Mouse (Mus musculus) mature B cell (primary cell): ENCODE measurements around the gene Scrn1.

Experiments used
- in situ Hi-C: fragments of 300-500 bp; cut with MboI; formaldehyde crosslinking; loops from 2 replicates; pipeline ENCODE4 v1.14.3; 2019

Gene Scrn1

DNA sequence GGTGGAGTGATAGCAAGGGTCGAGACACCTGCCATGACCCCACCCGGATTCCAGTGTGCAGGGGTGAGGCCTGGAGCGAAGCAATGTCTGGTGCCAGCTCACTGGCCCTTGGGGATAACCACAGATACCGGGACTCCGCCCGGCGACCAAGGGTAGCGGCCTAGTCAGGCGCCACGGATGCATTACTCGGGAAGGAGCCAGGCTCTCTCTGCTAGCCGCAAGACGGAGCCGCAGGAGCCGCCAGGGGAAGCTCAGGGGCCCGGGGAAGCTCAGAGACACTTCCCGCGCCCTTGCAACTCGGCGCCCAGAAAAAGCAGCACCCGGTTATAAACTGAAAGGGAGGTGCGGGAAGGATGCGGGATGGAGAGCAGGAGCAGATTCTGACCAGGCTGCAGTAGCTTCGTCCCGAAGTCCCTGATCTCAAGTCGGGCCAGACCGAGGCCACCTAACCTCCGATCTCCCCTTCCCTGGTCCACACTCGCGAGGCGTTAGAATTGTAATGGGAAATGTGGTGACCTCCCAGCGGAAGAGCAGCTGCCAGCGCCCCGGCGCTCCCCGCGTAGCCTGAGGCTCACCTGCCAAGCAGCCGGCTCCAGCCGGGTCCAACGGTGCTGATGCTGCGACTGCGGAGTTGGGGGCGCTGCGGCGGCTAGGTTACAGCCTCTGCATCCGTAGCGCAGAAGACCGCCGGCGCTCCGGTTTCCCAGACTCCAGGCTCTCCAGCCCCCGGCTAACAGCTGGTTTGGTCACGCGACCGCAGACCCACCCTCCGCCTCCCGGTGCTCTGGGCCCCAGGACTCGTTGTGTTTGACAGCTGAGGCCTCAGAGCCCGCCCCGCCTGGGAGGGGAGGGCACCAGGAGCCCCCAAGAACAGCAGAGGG lies at the start of gene Scrn1:
Scrn1 (minus strand) TSS at position 825 of the 881 bp plus-strand sequence.
- in situ Hi-C loops, result no loop called here

DNA sequence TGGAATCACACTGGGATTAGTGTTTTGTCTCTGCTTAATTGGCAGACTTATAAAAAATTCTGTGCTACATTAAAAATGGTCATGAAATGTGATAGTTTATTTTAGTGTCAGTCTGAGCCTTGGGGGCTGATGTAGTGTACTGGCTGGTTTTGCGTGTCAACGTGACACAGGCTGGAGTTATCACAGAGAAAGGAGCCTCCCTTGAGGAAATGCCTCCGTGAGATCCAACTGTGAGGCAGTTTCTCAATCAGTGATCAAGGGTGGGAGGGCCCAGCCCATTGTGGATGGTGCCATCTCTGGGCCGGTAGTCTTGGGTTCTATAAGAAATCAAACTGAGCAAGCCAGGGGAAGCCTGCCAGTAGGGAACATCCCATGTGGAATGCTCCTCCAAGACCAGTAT lies 40.0 kb upstream of the Scrn1 start:
- in situ Hi-C loops, result no loop called here

DNA sequence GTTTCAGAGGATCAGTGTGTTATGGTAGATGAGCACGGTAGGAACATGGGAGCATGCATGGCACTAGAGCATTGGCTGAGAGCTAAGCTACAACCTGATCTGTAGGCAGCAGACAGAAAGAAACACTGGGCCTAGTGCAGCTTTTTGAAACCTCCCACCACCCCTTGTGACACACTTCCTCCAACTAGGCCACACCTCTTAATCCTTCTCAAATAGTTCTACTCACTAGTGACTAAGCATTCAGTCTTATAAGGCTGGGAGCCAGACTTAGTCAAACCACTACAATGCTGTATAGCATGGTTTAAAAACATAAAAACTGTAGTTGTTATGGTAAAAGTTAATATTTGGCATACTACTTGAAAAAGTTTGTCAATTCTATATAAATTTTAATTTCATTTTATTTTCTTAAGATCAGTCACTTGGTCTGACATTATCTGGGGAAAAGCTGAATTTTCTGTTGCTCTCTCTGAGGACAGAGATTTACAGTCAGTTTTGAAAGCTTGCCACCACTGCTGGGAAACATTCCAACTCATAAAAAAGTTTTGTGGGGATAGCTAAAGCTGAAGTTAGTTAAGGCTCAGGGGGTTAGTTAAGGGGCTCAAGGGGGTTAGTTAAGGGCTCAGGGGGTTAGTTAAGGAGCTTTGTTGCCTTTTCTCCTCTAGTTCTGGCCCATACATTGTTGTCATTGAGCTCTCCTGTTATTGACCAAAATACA lies 37.9 kb upstream of the Scrn1 start:
- in situ Hi-C loops, result no loop called here

DNA sequence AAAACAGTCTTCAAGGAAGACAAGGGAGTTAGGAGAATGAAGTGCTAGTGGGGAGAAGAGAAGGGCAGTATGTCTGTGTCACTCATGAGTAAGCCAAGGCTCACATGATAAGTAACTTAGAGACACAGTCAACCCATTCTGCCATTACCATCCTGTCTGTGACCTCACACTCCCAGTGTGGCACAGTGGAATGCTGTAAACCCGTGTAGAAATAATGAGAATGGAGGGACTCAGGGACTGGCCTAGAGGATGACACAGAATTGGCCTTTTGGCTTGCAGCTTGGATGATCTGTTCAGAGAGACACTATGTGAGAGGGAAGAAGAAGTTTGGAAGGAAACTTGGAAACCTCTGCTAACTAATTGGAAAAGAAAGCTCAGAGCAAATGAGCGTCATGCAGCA lies 36.6 kb upstream of the Scrn1 start:
- in situ Hi-C loops, result no loop called here

DNA sequence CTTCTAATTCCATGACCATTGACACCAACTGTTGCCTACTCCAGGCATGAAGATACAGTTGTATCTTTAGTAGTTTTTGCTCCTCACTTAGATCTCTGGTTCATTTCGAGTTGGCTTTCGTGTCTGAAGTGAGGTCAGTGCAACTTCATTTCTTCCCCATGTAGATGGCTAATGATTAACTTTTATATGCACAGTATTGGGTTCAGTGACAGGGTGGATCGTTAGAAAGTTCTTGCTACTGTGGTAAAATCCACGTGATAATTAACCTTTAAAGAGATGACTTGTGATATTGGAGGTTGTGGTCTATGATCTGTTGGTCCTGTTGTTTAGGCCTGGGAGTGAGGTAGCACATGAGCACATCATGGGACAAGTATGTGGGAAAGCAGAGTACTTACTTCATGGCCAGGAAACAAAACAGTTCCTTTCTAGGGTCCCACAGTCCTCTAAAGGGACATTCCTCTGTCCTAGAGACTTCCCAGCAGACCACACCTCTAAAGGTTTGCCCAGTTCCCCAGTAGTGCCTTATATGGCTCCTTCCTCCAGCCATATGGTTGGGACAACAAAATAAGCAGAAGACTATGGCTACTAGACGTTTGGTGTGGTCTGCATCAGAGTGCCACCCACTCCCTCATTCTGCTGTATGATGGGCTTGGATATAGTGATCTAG lies 34.5 kb upstream of the Scrn1 start:
- in situ Hi-C loops, result no loop called here

DNA sequence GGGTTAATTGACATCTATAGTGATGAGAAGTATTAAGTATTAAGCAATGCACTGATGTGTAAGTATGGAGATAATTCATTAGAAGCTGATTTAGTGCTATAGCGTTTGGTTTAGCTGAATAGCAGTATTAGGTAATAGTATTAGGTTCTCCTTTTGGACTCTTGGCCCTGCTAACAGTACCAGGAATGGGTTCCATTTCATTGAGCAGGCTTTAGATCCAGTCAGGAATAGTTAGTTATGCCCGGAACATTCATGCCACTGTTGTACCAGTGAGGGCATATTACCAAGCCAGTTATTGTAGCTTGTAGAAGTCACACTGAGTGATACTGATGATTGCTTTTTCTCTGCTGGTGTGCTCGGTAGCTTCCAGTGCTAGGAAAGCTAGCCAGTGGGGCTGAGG lies 31.4 kb upstream of the Scrn1 start:
- in situ Hi-C loops, result no loop called here

DNA sequence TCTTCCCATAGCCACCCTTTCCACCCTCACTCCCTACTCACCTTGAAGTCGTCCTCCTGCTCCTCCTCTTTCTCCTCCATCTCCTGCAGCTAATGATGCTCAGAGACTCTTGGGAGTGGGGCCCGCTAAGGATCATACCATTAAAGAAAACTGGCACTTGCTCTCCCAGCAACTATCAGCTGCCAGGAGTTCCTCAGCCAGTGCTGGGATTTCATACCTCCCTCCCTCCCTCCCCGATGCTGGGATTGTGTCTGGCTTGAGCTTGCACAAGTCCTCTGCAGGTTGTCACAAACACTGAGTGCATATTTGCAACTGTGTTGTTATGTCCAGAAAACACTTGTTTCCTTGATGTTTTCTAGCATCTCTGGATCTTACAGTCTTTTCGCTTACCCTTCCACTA lies 30.9 kb upstream of the Scrn1 start, which contains the start of gene Fkbp14:
Fkbp14 (minus strand) TSS at position 101 of the 400 bp plus-strand sequence.
- in situ Hi-C loops, result no loop called here

DNA sequence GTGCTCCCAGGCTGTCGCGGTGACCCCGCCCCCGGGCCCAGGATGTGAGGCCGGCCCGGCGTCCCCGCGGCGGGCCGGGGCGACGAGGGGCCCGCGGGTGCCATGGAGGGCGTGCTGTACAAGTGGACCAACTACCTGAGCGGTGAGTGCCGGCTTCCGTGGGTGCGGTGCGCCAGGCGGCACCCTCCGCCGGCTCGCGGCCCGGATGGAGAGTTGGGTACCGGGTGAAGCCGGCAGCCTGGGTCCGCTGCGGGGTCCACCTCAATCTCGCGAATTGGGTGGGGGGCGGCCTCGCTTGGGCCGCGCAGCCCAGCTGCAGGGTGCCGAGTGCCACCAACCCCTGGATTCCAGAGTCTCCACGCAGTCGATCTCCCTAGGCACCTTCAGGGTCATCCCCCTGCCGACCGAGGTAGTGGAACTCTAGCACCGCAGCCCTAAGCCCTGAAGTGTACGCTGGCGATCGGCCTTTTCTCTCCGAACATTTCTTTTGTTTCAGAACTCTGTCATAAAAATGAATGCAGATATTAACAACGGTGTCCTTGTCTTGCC lies 29.1 kb upstream of the Scrn1 start:
- in situ Hi-C loops, result no loop called here

DNA sequence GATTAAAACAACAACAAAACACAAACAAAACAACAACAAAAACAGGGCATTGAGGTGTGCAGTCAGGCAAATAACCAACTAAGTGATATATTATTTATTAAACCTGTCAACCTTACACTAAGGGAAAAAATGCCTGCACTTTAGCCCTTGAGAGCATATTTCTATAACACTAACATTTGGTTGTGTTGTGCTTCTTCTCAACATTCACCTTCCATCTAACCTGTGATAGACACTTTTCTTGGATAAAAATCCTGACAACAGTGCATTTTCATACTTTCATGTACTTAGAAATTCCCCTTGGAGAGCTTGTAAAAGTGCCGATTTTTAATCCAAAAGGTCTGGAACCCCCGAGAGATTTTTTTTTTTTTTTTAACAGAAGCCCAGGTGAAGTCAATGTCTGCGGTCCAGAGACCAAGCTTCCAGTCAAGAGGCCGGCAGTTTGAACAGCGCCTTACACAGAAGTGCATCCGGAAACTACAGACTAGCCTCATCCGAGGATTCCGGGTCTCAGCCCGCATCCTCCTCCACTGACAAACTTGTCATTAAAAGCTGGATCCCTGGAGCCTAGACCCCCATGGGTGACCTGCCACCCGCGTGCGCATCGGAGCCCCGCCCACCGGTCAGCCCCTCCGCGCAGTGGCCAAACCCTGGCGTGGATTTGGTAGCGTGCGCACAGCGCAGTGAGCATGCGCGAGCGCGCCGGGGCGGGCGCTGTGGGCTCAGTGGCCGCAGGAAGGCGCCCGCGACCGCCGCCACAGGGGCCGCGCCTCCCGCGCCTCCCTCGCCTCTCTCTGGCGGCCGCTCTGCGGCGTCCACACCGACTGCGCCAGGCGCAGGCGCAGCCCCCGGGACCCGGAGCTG lies 28.4 kb upstream of the Scrn1 start, which contains the start of gene Plekha8:
Plekha8 (plus strand) TSS at position 643 of the 861 bp plus-strand sequence.
- in situ Hi-C loops, result no loop called here

DNA sequence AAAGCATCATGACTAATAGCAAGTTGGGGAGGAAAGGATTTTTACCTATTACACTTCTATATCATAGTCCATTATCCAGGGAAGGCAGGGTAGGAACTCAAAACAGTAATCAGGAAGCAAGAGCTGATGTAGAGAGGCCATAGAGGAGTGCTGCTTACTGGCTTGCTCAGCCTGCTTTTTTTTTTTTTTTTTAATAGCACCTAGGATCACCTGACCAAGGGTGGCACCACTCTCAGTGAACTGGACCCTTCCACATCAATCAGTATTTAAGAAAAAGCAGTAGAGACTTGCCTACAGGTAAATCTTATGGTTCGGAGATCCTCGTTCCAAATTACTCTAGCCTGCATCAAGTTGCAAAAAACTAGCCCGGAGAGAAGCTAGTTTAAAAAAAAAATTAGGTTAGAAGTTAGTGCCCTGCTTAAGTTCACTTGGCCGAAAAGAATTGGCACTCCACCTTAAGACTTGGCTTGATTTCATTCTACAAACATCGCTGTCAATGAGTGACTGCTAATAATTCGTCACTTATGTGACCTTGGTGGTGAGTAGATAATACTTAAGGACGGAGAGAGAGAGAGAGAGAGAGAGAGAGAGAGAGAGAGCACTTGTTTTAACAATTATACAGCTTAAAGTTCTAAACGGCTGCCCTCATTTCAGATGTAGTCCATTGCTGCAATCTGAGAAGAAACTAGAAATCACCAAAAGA lies 27.6 kb upstream of the Scrn1 start:
- in situ Hi-C loops, result no loop called here

DNA sequence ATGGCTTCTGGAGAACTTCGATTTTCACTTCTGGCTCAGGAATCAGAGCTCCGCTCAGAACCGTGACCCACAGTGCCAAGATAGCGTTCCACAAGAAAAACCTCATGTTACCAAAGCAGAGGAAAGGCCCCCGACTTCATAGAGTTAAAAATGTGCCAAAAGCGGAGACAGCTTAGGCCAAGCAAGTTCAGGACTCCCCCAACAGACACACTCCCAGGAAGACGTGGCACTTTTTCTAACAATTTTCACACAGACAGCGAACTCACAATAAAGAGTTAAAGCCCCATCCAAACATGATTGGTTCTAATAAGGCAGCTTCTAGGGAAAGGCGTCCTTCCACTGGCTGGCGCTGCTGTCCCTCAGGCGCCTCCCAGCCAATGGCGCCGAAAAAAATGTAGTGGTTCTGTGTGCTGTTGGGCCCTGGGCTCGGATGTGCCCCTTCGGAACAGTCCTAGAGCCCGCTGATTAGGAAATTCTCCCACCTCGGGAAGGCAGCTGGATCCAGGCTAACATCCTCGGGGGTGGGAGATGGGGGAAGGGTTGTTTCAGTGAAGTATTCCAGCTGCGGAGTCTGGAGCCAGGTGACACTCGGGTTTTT lies 26.7 kb upstream of the Scrn1 start:
- in situ Hi-C loops, result no loop called here

DNA sequence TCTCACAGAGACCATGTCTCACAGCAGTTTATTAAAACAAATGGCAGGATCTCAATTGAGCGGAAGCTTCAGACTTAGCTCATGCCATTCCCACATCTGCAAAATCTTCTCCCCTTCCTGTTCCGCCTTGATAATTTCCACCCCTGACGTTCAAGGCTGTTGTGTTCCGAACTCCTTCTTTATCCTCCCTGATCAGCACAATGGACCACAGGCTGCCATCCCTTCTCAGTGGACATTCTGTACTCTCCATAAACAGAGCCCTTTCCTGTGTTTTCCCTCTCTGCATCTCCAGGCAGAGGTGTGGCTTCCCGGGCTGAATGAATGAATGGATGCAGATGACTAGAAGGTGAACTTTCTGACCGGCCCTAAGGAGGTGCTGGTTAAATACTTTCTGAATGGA lies 25.5 kb upstream of the Scrn1 start:
- in situ Hi-C loops, result no loop called here

DNA sequence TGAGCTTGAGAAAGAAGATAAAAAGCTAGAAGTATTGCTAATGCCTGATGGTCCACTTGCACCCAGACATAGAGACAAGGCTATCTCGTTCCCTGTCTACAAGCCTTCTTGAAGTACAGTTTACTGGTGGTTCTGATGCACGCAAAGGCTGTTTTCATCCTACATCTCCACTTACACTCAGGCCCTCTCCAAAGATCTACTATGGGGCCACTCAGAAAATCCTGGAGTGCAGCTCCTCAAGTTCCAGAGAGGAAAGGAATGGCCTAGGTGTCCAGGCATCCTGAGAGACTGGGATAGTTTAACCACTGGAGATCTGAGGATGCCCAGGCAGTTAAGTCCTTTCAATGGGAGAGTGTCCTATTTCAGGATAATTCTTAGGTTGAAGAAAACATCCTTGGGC lies 24.4 kb upstream of the Scrn1 start:
- in situ Hi-C loops, result no loop called here

DNA sequence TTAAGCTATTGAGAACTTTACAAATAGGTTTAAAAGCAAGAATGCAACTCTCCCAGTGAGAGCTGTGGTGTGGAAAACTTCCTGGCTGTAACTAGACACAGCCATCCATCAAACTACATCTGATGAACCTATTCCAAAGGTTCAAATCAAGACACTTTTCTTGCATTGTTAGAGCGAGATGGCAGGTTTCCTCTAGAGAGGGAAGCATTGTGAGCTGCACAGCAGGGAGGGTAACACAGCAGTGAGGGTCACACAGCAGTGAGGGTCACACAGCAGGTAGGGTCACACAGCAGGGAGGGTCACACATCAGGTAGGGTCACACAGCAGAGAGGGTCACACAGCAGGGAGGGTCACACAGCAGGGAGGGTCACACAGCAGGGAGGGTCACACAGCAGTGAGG lies 21.9 kb upstream of the Scrn1 start:
- in situ Hi-C loops, result loop anchor here (10.0 kb wide), 1 partner anchor 577 kb away; no protein-coding TSS in a partner anchor

DNA sequence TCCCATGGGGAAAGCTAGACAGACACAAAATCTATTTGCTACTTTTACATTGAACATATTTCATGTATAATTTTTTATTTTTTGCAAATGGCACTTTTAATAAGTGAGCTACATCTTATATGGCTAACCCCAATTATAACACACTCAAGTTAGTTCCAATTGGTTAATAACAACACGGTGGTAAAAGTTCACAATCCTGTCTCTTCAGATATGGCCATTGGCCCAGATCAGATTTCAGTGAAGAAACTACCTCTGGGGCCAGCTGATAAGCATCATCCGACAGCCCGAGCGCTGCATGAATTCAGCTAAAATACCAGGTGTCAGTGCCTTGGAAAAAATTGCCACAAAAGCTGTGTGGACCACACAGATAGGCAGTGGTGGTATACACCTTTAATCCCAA lies 21.4 kb upstream of the Scrn1 start:
- in situ Hi-C loops, result loop anchor here (10.0 kb wide), 1 partner anchor 577 kb away; no protein-coding TSS in a partner anchor

DNA sequence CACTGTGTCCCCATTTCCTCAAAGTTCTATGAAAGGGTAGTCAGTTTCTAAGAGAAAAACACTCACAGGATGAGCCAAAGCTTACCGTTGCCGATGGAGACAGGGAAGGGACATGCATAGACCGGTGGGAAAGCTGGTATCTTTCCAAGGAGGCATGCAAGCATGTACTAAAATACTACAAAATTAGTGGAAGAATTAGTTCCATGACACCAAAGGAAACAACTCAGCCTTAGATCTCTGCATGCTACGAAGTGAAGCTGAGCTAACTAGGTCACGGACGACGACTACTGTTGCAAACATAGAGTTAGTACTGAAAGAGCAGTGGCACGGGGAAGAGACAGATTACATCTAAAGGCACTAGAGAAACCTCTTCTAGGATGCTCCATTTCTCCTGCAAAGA lies 20.6 kb upstream of the Scrn1 start:
- in situ Hi-C loops, result loop anchor here (10.0 kb wide), 1 partner anchor 578 kb away; no protein-coding TSS in a partner anchor

DNA sequence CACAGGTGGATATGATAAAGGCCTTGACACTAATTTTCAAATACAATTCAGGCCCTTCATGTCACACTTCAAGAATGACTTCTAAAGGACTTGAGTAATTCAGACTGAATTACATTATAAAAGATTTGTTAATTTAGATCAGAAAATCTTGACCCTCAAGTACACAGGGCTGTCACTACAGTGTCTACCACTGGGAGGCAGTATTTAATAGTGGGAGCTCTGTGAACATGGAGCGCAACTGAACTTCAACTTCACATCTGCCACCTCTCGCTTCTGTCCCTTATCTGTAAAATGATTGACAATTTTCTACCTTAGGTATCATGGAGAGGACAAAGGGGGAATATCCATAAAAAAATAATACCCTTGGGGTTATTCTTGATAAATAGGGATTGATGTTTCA lies 19.9 kb upstream of the Scrn1 start:
- in situ Hi-C loops, result loop anchor here (10.0 kb wide), 1 partner anchor 579 kb away; no protein-coding TSS in a partner anchor

DNA sequence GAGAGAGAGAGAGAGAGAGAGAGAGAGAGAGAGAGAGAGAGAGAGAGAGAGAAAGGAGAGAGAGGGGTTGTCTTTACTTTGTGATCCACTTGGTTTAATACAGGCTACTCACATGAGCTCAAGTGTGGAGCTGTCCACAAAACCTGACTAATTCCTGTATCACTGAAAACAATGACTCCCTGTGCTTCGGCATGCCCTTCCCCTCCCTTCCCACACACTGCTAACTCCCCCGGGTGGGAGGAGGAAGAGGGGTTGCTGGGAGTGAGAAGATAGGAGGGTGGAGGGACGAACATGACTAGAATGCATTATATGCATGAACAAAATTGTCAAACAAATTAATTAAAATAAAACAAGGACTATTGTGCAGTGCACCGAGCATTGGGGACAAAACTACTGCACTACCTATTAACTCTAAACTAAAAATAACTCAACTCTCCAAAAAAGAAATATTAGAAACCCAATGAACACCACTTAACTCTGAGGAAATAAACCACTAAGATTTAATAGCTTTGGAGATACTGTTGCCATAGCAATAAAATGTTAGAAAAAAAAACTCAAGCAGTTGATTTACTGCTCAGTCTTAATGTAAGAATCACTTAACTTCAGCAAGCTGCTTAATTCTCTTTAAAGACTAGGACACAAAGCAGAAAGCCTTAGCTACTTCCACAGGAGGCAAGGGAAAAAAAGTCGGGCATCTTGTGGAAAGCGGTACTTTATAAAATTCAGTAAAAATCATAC lies 7.1 kb upstream of the Scrn1 start:
- in situ Hi-C loops, result no loop called here

DNA sequence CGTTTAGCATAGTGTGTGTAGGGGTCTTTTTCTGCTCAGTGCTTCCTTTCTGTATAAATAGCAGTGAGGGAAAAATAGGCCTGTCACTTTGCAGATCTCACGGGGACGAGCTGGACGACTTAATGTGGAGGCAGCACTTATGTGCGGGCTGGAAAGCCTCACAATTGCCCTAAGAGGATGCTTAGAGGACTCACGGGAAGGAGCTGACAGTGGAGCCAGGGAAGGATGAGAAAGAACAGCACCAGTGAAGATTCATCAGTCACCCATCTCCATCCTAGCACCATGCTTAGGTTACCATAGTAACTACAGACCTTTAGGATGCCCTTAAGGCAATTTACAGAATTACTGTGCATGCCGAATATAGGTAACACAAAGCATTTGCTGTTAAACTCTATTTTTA lies 3.5 kb upstream of the Scrn1 start:
- in situ Hi-C loops, result no loop called here
